Mouse (Mus musculus) heart, adult 8-10 months (tissue): ENCODE data around the gene Scgb1b7. TPM values are rescaled to one million over a fixed set of nuclear protein-coding genes. Genes with fewer than 3 reads are reported as not detected.
"Not testable (repeated sequence)": the region's sequence is repeated elsewhere in the genome, so short reads cannot be mapped to it uniquely, and the experiment has no call there.

Source experiments
- DNase-seq: peaks from one replicate; pipeline ENCODE4 v3.0.0; 2022; ENCODE audit warnings: low spot score
- total RNA-seq, 4 experiments: library from RNA; stranded (reverse); gene quantifications; 2 replicates each; pipeline ENCODE4 v1.2.4; 2022

The Scgb1b7 gene
- not detected for total RNA-seq

DNA sequence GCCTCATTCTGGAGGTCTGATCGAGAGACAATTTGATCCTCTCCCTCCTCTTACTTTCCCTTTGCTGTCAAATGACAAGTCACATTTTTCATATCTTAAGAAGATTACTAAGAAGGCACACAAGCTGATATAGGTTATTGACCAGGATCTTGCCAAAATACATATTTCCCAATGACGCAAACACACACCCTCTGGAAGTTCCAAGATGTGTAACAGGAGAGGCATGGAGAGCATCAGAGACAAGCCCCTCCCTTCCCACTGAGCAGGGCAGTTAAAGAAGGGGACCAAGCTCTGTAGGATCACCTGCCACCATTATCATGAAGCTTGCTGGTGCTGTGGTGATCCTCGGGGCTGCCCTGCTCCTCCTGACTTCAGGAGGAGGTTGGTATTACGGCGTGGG is at the start of gene Scgb1b7:
Scgb1b7 (plus strand) TSS at position 301 of the 400 bp plus-strand sequence.
- not testable (repeated sequence) for DNase-seq

DNA sequence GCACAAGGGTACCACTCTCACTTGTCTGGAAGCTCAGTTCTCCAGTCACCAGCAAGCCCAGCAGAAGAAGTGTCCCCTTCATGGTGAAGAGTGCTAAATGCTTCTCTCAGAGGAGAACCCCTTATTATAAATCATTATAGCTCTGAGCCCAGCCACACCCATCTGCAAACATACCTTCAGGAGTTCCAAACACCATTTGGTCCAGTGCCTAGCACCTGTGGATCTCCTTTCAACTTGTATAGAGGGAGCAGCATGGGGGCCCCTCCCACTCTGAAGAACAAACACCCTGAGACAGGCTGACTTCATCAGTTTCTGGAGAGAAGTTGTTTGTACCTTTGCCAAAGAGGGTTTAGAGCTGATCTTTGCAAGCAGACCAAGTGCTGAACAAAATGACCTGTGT is 6.8 kb upstream of the Scgb1b7 start, which contains the start of gene Scgb2b7:
Scgb2b7 (minus strand) TSS at position 101 of the 400 bp plus-strand sequence.
- DNase-seq, result not testable (repeated sequence)

Other genes with a start within 250 kb of the Scgb1b7 start
- not detected for gene Scgb2b7, start 6.9 kb upstream of the Scgb1b7 start, total RNA-seq